ENCODE assay signal across 29 mouse cellular contexts in genomic region chr13:72538633-72539032, GRCm38 (mm10).
"Had no signal": no experiment of that assay in that cellular context is flagged by ENCODE, and none has a peak within 500 bp of the region (broad histone marks: within the 10 kb centered on the region; RNA-seq: fewer than 3 reads in every experiment).

No protein-coding gene starts in this region.

- H3K9me3 ChIP-seq: heart, embryonic 12.5 days; heart, embryonic 13.5 days; heart, embryonic 15.5 days; hindbrain, embryonic 10.5 days; hindbrain, embryonic 12.5 days; hindbrain, embryonic 13.5 days; hindbrain, embryonic 15.5 days; intestine, embryonic 15.5 days; kidney, embryonic 15.5 days had no signal

- H3K4me1 ChIP-seq: heart, embryonic 12.5 days; heart, embryonic 15.5 days; hindbrain, embryonic 10.5 days; hindbrain, embryonic 12.5 days; hindbrain, embryonic 15.5 days; intestine, embryonic 15.5 days; kidney, embryonic 15.5 days had no signal

- H3K27me3 ChIP-seq: heart, embryonic 12.5 days; heart, embryonic 13.5 days; heart, embryonic 15.5 days; hindbrain, embryonic 12.5 days; hindbrain, embryonic 13.5 days; hindbrain, embryonic 15.5 days; intestine, embryonic 15.5 days; kidney, embryonic 15.5 days had no signal

- H3K36me3 ChIP-seq: heart, embryonic 12.5 days; heart, embryonic 13.5 days; heart, embryonic 15.5 days; hindbrain, embryonic 10.5 days; hindbrain, embryonic 12.5 days; hindbrain, embryonic 13.5 days; hindbrain, embryonic 15.5 days; intestine, embryonic 15.5 days; kidney, embryonic 15.5 days had no signal

- DNase-seq: heart, postnatal 10 days; heart, postnatal 14 days; heart, postnatal 4 days; kidney, adult 11 months; kidney, adult 18-20 months; kidney, adult 2 months; kidney, adult 8-10 months; kidney, adult 9 months; kidney, postnatal 10 days; kidney, postnatal 14 days; kidney, postnatal 25 days; kidney, postnatal 36 days; kidney, postnatal 4 days; layer of hippocampus, adult 9-11 months; layer of hippocampus, postnatal 36 days had no signal

- H3K4me3 ChIP-seq: heart, embryonic 12.5 days; heart, embryonic 13.5 days; heart, embryonic 15.5 days; hindbrain, embryonic 10.5 days; hindbrain, embryonic 12.5 days; hindbrain, embryonic 13.5 days; hindbrain, embryonic 15.5 days; intestine, embryonic 15.5 days; kidney, embryonic 15.5 days; layer of hippocampus, adult 2 months; left cerebral cortex, adult 2 months had no signal

- H3K27ac ChIP-seq: heart, embryonic 13.5 days; heart, embryonic 15.5 days; hindbrain, embryonic 10.5 days; hindbrain, embryonic 12.5 days; hindbrain, embryonic 13.5 days; hindbrain, embryonic 14.5 days; hindbrain, embryonic 15.5 days; hindbrain, postnatal 0 days; intestine, embryonic 15.5 days; kidney, embryonic 15.5 days; kidney, postnatal 0 days; layer of hippocampus, adult 2 months; left cerebral cortex, adult 2 months had no signal
